Comparison of ENCODE assay signal across 27 mouse cellular contexts in the genomic region with DNA sequence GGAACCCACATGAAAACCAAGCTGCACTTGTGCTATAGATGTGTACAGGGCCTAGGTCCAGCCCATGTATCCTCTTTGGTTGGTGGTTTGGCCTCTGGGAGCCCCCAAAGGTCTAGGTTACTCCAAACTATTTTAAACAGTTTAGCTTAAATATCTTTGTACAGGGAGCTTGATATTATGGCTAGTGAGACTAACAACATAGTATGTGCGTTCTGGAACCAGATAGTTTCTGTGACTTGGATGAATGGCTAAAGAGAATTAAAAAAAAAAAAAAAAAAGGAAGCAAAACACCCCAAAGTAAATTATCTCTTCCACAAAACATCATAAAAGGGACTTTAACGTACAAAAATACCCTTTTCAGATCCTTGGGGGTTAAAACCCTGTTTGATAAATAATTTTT.
"Had no signal": no experiment of that assay in that cellular context is flagged by ENCODE, and none has a peak within 500 bp of the region (broad histone marks: within the 10 kb centered on the region; RNA-seq: fewer than 3 reads in every experiment).

No protein-coding gene starts in this region.

- H3K9me3 ChIP-seq: embryonic facial prominence, embryonic 10.5 days; embryonic facial prominence, embryonic 12.5 days; embryonic facial prominence, embryonic 13.5 days; embryonic facial prominence, embryonic 15.5 days; forebrain, embryonic 10.5 days; forebrain, embryonic 12.5 days; forebrain, embryonic 13.5 days; forebrain, embryonic 15.5 days; heart, embryonic 10.5 days had no signal

- H3K4me3 ChIP-seq: embryonic facial prominence, embryonic 10.5 days; embryonic facial prominence, embryonic 12.5 days; embryonic facial prominence, embryonic 13.5 days; embryonic facial prominence, embryonic 15.5 days; erythroblast, embryonic 14.5 days; forebrain, embryonic 10.5 days; forebrain, embryonic 12.5 days; forebrain, embryonic 13.5 days; forebrain, embryonic 15.5 days; gastrocnemius, adult 2 months; heart, adult 2 months; heart, embryonic 10.5 days had no signal

- ATAC-seq: forebrain, embryonic 13.5 days; forebrain, embryonic 14.5 days; forebrain, embryonic 15.5 days; forebrain, embryonic 16.5 days; forebrain, postnatal 0 days had no signal

- H3K27ac ChIP-seq: embryonic facial prominence, embryonic 10.5 days; embryonic facial prominence, embryonic 12.5 days; embryonic facial prominence, embryonic 13.5 days; embryonic facial prominence, embryonic 15.5 days; forebrain, embryonic 10.5 days; forebrain, embryonic 12.5 days; forebrain, embryonic 13.5 days; forebrain, embryonic 15.5 days; gastrocnemius, adult 2 months; heart, adult 2 months; heart, embryonic 10.5 days had no signal

- DNase-seq: cerebellum, adult 9-10 months; cerebellum, adult 9-11 months; cerebellum, postnatal 10 days; cerebellum, postnatal 14 days; cerebellum, postnatal 25 days; cerebellum, postnatal 36 days; embryo, embryonic 11 days; forebrain, postnatal 0 days; gastrocnemius, adult 2 months; gastrocnemius, postnatal 10 days; gastrocnemius, postnatal 14 days; gastrocnemius, postnatal 25 days; gastrocnemius, postnatal 36 days; heart, adult 18-20 months; heart, adult 2 months had no signal

- H3K4me1 ChIP-seq: embryonic facial prominence, embryonic 10.5 days; embryonic facial prominence, embryonic 13.5 days; embryonic facial prominence, embryonic 15.5 days; forebrain, embryonic 10.5 days; forebrain, embryonic 12.5 days; forebrain, embryonic 13.5 days; forebrain, embryonic 15.5 days had no signal

- H3K36me3 ChIP-seq: embryonic facial prominence, embryonic 10.5 days; embryonic facial prominence, embryonic 12.5 days; embryonic facial prominence, embryonic 13.5 days; embryonic facial prominence, embryonic 15.5 days; forebrain, embryonic 10.5 days; forebrain, embryonic 12.5 days; forebrain, embryonic 15.5 days; heart, embryonic 10.5 days had no signal

- H3K27me3 ChIP-seq: embryonic facial prominence, embryonic 12.5 days; embryonic facial prominence, embryonic 13.5 days; embryonic facial prominence, embryonic 15.5 days; forebrain, embryonic 12.5 days; forebrain, embryonic 13.5 days; forebrain, embryonic 15.5 days had no signal
